13 mouse cellular contexts compared by ENCODE assay signal in genomic region chr2:160407720-160408119, GRCm38 (mm10). TPM values are rescaled to one million over a fixed set of nuclear protein-coding genes. Genes with fewer than 3 reads are reported as not detected.
DNase-seq lines count a peak whose midpoint lies in the region; ATAC-seq and TF ChIP-seq lines count a peak whose summit lies in the region.
"Had no signal": no experiment of that assay in that cellular context is flagged by ENCODE, and none has a peak within 500 bp of the region (broad histone marks: within the 10 kb centered on the region; RNA-seq: fewer than 3 reads in every experiment).

No protein-coding gene starts in this region.

- H3K9ac ChIP-seq in heart, adult 2 months (ENCODE audit: low read depth, low read length): no peak overlapping the region
- H3K9ac ChIP-seq in liver, embryonic 12.5 days: no peak overlapping the region
- H3K9ac ChIP-seq: forebrain, embryonic 12.5 days had no signal

- no peaks in the 10 kb centered on the region for H3K4me1 ChIP-seq in heart, adult 2 months (ENCODE audit: control insufficient read depth, insufficient read depth, low read length)
- H3K4me1 ChIP-seq in E14TG2a.4 (replicated peaks; ENCODE audit: low read depth, low read length): no peaks in the 10 kb centered on the region
- H3K4me1 ChIP-seq in liver, embryonic 12.5 days: no peaks in the 10 kb centered on the region

- no peak overlapping the region for H3K27ac ChIP-seq in heart, adult 2 months
- H3K27ac ChIP-seq in liver, embryonic 12.5 days: no peak overlapping the region
- H3K27ac ChIP-seq: forebrain, embryonic 12.5 days; macrophage had no signal

- no peaks in the 10 kb centered on the region for H3K27me3 ChIP-seq in heart, adult 2 months (ENCODE audit: control insufficient read depth, insufficient read depth, low read length)
- peaks cover 11% of the 10 kb centered on the region for H3K27me3 ChIP-seq in E14TG2a.4 (ENCODE audit: insufficient read depth, low read length)
- no peaks in the 10 kb centered on the region for H3K27me3 ChIP-seq in liver, embryonic 12.5 days (replicated peaks)
- H3K27me3 ChIP-seq: forebrain, embryonic 12.5 days had no signal

- no peak overlapping the region for H3K4me3 ChIP-seq in heart, adult 2 months
- H3K4me3 ChIP-seq in E14TG2a.4 (replicated peaks; ENCODE audit: low read length): no peak overlapping the region
- no peak overlapping the region for H3K4me3 ChIP-seq in liver, embryonic 12.5 days
- H3K4me3 ChIP-seq: forebrain, embryonic 12.5 days; myocyte had no signal

- H3K4me2 ChIP-seq in liver, embryonic 12.5 days: no peak overlapping the region
- H3K4me2 ChIP-seq: forebrain, embryonic 12.5 days had no signal

- intact Hi-C loops in heart, adult 2 months (cut with DNase I): no loop called here

- TF ChIP-seq CTCF in heart, adult 2 months (IDR thresholded peaks at IDR 0.05): peak; percentile 64
- TF ChIP-seq CTCF in E14TG2a.4 (conservative IDR thresholded peaks at IDR 0.05; ENCODE audit: low read length): 0 out of 2 replicates have a peak, but pooled peaks have one; percentile 9

- DNase-seq in heart, adult 2 months: no peak
- no peak for DNase-seq in heart, postnatal 4 days
- peak; percentile 7 for DNase-seq in lung, postnatal 14 days
- no peak for DNase-seq in lung, adult 18-20 months
- no peak for DNase-seq in urinary bladder, postnatal 25 days (ENCODE audit: low spot score)
- no peak for DNase-seq in layer of hippocampus, adult 9-11 months
- DNase-seq: adrenal gland, postnatal 14 days; heart, postnatal 10 days had no signal

- no peak for TF ChIP-seq POLR2A in heart, adult 2 months (IDR thresholded peaks at IDR 0.05; ENCODE audit: insufficient read depth, low read depth, low read length)

- H3K9me3 ChIP-seq in E14TG2a.4 (ENCODE audit: low read length): no peaks in the 10 kb centered on the region
- H3K9me3 ChIP-seq in liver, embryonic 12.5 days (replicated peaks): no peaks in the 10 kb centered on the region
- H3K9me3 ChIP-seq: forebrain, embryonic 12.5 days had no signal

- no peaks in the 10 kb centered on the region for H3K79me2 ChIP-seq in heart, adult 2 months (replicated peaks; ENCODE audit: control insufficient read depth, insufficient read depth, low read length)

- ATAC-seq in liver, embryonic 12.5 days: peak; percentile 27; the same call in 1 of the 2 replicates

- H3K36me3 ChIP-seq in heart, adult 2 months (ENCODE audit: control insufficient read depth, insufficient read depth, low read length): no peaks in the 10 kb centered on the region
- H3K36me3 ChIP-seq in E14TG2a.4 (ENCODE audit: insufficient read depth, low read length): no peaks in the 10 kb centered on the region
- H3K36me3 ChIP-seq in liver, embryonic 12.5 days: no peaks in the 10 kb centered on the region
- H3K36me3 ChIP-seq: forebrain, embryonic 12.5 days had no signal

- no peak for TF ChIP-seq EP300 in heart, adult 2 months (IDR thresholded peaks at IDR 0.05; ENCODE audit: insufficient read depth, low read depth, low read length)

- whole genome bisulfite sequencing in heart, adult 2 months: 82% methylated on average over 3 of the region's 3 CpGs
- WGBS in liver, embryonic 12.5 days (ENCODE audit: insufficient replicate concordance): 66% methylated on average over 3 of the region's 3 CpGs

RNA-seq across cellular contexts. Expression of gene Mafb, which starts 40.9 kb away (rescaled TPM):
- 10 to 100 TPM; 11.5 to 15.8 TPM for total RNA-seq in heart, adult 2 months (2021)
- 3.0 and 3.8 TPM in 2 replicates for polyA plus RNA-seq in heart, adult 2 months (2012; rRNA removed)
- 1 to 10 TPM; 6.8 to 8.1 TPM for total RNA-seq in heart, postnatal 4 days (2021)
- 3.0 and 3.1 TPM in 2 replicates for polyA plus RNA-seq in liver, embryonic 12.5 days (2016; fragmentation: Nextera tagmentation; extraction: Ambion mirVana)
